Mouse (Mus musculus): ENCODE measurements at regions not wholly inside any gene's neighbourhood (a gene's known extent, or its start where the extent isn't known, plus 50 kb on each side); places are given as distances from the start of the nearest gene placed in this dataset.

DNA sequence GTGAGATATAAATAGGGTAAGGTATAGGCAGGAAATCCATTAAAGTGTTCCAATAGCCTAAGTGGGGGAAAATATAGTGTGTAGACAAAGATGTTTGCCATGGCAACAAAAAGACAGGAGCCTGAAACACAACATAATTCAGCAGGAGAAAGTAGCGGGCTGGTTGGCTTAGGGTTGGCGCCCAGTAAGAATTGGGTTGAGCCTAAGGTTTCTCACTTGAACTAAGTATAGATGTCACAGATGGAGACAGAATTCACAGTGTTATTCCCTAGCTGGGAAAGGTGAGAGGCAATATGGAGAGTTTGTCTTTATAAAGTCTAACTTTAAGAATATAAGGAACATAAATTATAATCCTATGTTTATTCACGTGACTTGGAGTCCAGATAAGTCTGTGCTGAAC lies 64.8 kb upstream of the Ogfrl1 start:
- no peak for DNase-seq (ENCODE audit: low read depth, low spot score)

GRCm38 (mm10) chr1:23464081-23464480 lies 66.5 kb upstream of the Ogfrl1 start:
- no peak for DNase-seq (ENCODE audit: low read depth, low spot score)

GRCm38 (mm10) chr1:23466340-23466739 lies 68.8 kb upstream of the Ogfrl1 start:
- DNase-seq (ENCODE audit: low read depth, low spot score): peak; percentile 53

DNA sequence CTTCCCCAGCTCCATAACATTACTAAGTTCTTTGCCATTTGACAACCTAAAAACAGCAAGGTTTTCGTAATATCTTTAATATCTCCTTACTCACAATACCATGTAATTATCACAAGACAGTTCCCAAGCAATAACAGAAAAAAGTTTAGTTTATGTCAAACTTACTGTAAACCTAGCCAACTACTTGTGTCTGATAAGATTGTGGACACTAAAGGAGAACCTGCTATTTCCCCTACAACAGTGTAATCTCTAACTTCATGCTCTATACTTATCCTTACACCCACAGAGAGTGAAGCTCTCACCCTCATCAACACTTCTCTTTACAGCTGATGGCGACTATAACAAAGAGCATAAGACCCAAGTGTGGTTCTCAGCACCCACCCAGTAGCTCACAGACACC lies 69.8 kb upstream of the Ogfrl1 start:
- no peak for DNase-seq (ENCODE audit: low read depth, low spot score)

DNA sequence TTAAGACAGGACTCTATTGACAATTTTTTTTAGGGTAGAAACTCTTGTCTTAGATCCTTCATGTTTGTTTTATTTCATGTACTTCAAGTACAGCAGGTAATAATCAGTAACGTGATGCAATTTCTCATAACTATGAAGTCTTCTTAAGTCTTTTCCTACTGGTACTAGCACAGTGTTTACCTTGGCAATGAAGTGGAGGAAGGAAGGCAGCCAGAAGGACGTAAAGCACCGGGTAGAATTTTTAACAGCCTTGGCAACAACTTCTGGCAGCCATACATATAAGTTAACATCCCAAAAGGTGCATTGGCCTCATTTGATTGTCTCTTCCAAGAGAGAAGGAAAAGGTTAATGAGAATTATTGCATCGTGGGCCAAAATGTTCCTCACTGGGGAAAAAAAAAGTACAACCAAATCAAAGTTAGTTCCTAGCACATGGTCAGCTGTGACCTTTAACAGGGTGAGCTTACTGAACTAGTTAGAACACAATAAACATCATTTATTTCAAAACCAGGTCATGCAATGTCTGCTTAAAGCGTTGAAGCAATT lies 83.3 kb upstream of the Ogfrl1 start:
- no peak for DNase-seq (ENCODE audit: low read depth, low spot score)

- no peak for DNase-seq (ENCODE audit: low read depth, low spot score)
Observed at GRCm38 (mm10) chr1:23484566-23484965, 87.0 kb upstream of the Ogfrl1 start.

- no peak for DNase-seq (ENCODE audit: low read depth, low spot score)
Observed at GRCm38 (mm10) chr1:23485150-23485775, 87.7 kb upstream of the Ogfrl1 start.

GRCm38 (mm10) chr1:23487031-23487430 lies 89.5 kb upstream of the Ogfrl1 start:
- DNase-seq (ENCODE audit: low read depth, low spot score): no peak

GRCm38 (mm10) chr1:23490640-23491039 lies 93.1 kb upstream of the Ogfrl1 start:
- DNase-seq (ENCODE audit: low read depth, low spot score): no peak

- DNase-seq (ENCODE audit: low read depth, low spot score): no peak
Observed at GRCm38 (mm10) chr1:23491041-23491440, 93.5 kb upstream of the Ogfrl1 start.

GRCm38 (mm10) chr1:23492981-23493380 lies 95.4 kb upstream of the Ogfrl1 start:
- DNase-seq (ENCODE audit: low read depth, low spot score): no peak

DNA sequence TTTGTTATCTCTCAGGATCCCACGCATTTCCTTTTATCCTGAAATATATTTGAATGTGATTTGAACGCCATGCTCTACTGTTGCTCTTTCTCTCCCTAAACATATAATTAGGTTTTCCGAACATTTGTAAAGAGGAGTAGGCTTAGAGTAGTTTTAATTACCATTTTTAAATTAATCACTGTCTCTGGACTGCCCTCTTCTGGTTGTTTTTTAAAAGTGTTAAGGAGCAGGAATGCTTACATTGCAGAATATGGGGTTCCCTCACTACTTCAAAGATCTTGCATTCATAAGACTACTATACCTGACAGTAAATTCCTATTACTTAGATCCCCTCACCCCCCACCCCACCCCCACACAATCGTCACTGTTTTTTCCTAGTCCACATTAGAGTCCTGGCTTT lies 97.8 kb upstream of the Ogfrl1 start:
- DNase-seq (ENCODE audit: low read depth, low spot score): peak; percentile 14

DNA sequence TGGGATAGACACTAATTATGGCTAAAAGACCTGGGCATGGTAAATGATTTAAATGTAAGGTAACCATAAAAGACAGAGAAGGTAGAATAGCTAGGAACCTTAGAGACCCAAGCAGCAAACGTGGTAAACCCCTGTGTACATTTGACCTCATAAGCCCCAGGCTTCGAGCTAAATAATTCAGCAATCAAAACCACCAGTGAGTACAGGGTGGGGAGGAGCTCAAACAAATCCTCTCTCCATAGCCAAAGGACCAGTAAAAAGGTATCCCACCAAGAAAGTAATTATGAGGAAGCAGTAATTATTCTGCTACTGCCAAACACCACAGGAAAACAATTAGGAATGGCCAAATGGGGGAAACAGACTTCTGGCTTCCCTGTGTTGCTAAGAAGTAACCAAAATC lies 122.5 kb upstream of the Ogfrl1 start:
- no peak for DNase-seq (ENCODE audit: low read depth, low spot score)

GRCm38 (mm10) chr1:23532659-23533058 lies 135.1 kb upstream of the Ogfrl1 start:
- DNase-seq (ENCODE audit: low read depth, low spot score): no peak

DNA sequence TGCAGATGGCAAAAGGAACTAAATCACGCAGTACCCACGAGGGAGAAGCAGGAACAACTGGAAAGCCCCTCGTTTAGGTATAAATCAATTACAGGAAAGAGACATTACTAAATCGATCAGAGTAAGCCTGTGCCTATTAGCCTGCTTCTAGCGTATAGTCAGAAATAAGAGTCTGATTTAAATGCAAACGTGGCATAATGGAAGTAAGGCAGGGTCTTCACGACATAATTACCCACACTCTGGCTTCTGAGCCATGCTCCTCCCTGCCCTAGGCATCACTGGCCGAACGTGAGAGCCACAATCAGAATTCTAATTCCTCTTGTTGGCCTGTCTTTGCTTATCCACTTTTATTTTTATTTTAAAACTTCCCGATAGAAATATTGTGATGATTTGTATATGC lies 139.0 kb upstream of the Ogfrl1 start:
- DNase-seq (ENCODE audit: low read depth, low spot score): peak; percentile 41

GRCm38 (mm10) chr1:23538419-23538818 lies 140.8 kb upstream of the Ogfrl1 start:
- DNase-seq (ENCODE audit: low read depth, low spot score): no peak

DNA sequence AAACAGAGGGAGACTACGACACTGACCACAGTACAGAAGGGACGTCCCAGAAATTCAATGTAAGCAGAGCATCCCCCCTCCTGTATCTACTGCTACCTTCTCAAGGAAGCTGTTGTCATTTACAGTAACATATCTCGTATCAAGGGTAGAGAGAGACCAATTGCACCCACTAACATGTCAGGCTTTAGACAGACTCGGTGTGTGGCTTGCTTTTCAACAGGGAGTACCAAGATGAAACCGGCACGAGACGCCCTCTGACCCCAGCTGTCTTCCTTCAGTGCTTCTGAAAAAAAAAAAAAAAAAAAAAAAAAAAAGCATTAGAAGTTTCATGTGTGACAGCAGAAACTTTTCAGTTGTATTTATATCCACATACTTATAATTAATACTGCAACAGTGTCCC lies 143.0 kb upstream of the Ogfrl1 start:
- DNase-seq (ENCODE audit: low read depth, low spot score): no peak

GRCm38 (mm10) chr1:23555794-23556193 lies 158.2 kb upstream of the Ogfrl1 start:
- DNase-seq (ENCODE audit: low read depth, low spot score): no peak

- no peak for DNase-seq (ENCODE audit: low read depth, low spot score)
Observed at GRCm38 (mm10) chr1:23568106-23568505, 170.5 kb upstream of the Ogfrl1 start.

GRCm38 (mm10) chr1:23574461-23574860 lies 176.9 kb upstream of the Ogfrl1 start:
- no peak for DNase-seq (ENCODE audit: low read depth, low spot score)

GRCm38 (mm10) chr1:23575005-23575404 lies 177.4 kb upstream of the Ogfrl1 start:
- no peak for DNase-seq (ENCODE audit: low read depth, low spot score)

GRCm38 (mm10) chr1:23575515-23575914 lies 177.9 kb upstream of the Ogfrl1 start:
- no peak for DNase-seq (ENCODE audit: low read depth, low spot score)

DNA sequence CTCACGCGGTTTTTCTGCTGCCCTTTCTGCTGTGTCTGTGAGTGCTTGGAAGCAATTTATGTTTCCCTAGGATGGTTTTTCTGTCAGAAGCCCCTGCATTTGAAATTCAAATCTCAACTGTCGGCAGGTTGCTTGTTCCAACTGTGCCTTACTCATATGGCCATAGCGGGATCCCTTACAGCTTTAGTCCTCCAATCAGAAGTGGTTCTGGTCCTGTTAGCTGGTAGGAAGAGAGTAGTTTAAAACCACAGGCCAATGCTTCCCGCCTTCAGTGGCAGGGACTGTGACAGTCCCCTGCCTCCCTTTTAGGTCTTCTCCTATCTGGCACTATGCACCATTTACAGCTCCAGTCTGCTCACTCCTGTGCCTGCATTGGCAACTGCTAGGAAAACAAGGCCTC lies 178.6 kb upstream of the Ogfrl1 start:
- no peak for DNase-seq (ENCODE audit: low read depth, low spot score)

- DNase-seq (ENCODE audit: low read depth, low spot score): no peak
Observed at GRCm38 (mm10) chr1:23589414-23589942, 172.1 kb upstream of the B3gat2 start.
